Mouse (Mus musculus): ENCODE measurements around the gene Olfr1084.
"Not testable (repeated sequence)": the region's sequence is repeated elsewhere in the genome, so short reads cannot be mapped to it uniquely, and the experiment has no call there.

Gene Olfr1084

DNA sequence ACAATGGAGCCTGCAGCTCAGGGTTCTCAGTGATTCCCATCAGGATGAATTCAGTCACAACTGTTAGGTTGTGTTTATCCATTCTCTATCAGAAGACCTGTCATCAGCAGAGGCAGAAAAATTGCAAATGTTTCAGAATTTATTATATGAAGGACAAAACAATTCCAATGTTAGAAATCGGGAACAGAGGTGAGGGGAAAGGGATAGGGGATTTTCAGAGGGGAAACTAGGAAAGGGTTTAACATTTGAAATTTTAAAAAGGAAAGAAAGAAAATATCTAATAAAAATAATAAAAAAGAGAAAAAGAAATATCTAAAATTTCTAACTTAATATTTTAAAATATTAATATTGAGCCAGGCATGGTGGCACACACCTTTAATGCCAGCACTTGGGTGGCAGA is at the start of gene Olfr1084:
Olfr1084 (minus strand) TSS at position 101 of the 400 bp plus-strand sequence.
- in situ Hi-C loops (cut with MboI, MseI) = not testable (repeated sequence)

DNA sequence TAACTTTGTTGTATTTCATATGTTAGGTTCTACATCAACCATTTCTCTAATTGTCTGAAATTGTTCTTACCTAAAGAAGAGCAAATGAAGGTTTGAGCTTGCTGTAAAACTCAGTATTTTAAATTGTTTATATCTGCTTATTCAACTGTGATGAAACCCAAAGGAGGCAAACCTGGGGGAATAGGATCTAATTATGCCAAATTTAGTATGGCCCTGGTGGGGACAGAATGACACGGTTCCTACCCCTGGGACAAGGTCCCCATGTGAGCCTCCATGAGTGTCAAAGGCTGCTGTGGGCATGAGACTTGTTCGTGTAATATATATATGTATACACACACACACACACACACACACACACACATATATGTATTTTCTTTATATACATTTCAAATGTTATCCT is 40.5 kb upstream of the Olfr1084 start, which contains the start of gene Olfr1086:
Olfr1086 (minus strand) TSS at position 101 of the 400 bp plus-strand sequence.
- in situ Hi-C loops (cut with MboI, MseI) = no loop called here

DNA sequence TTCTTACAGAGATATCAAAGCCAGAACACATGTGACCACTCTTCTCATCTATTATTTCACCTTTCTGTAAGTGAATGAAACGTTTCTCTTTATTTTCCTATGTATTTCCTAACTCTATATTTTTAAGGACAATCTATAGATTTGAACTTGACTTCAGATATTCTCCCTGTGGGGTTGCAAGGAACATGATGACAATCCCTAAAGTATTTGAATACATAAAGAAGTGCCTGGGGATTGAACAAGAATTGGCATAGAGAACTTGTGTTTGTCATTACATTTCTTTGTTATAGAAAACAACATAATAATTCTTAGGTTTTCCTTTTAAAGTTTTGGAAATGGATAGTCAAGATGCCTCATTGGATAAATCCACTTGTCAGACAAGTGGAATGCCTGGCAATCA is 22.4 kb upstream of the Olfr1084 start, which contains the start of gene Olfr1085:
Olfr1085 (minus strand) TSS at position 101 of the 400 bp plus-strand sequence.
- in situ Hi-C loops (cut with MboI, MseI) = no loop called here

DNA sequence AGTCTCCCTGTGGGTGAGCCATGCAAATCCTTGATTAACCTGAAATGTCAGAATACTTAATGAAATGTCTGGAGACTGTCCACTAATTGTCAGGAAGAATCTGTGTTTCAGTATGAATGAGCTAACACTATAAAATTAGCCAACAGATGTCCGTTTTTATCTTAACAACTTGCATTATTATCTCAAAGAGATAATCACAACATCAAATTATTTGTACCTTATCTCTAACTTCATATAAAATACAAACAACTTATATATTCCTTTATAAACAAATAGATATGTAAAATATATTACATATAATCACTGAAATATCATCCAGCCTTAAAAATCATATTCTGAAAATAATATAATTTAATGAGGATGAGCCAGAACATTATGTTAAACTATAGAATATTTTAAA is 40.7 kb downstream of the Olfr1084 start, which contains the start of gene Olfr1082:
Olfr1082 (minus strand) TSS at position 101 of the 400 bp plus-strand sequence.
- in situ Hi-C loops (cut with MboI, MseI) = not testable (repeated sequence)

Measured in T-helper 1 cell (primary cell).